In the genomic region with DNA sequence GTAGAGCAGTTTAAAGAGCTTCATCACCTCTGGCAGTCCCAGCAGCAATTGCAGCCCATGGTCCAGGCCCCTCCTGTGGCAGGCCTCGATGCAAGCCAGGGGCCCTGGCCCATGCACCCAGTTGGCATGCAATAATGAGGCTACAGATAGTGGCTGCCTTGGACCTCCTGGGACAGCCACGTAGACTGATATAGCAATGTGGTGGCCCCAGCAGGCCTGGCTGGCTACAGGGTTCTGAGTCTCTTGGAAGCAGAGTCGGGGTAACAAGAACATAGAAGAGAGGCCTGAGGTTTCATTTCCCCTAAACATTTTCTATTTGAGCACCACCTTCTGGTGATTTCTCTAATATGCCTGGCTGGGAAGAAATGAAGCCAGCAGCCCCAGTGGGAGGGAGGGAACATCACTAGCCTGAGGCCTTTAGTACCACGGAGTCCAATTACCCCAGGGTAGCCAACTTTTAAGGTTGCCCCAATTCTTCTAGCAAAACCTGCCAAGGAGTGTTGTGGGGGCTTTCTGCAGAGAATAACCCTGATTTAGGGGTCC, we compare ENCODE assay signal across 9 mouse cellular contexts. TPM values are rescaled to one million over a fixed set of nuclear protein-coding genes. Genes with fewer than 3 reads are reported as not detected.
DNase-seq lines count a peak whose midpoint lies in the region; TF ChIP-seq lines count a peak whose summit lies in the region.
"Had no signal": no experiment of that assay in that cellular context is flagged by ENCODE, and none has a peak within 500 bp of the region (broad histone marks: within the 10 kb centered on the region; RNA-seq: fewer than 3 reads in every experiment).

No protein-coding gene starts in this region.

- peaks cover 3% of the 10 kb centered on the region; the same call in 1 of the 2 replicates for H3K4me1 ChIP-seq in heart, embryonic 10.5 days
- peaks cover 26% of the 10 kb centered on the region for H3K4me1 ChIP-seq in bone marrow macrophage, adult 2 months (ENCODE audit: control insufficient read depth, insufficient read depth, low read length)

- H3K36me3 ChIP-seq in heart, embryonic 10.5 days, result peaks cover 70% of the 10 kb centered on the region
- peaks cover 14% of the 10 kb centered on the region for H3K36me3 ChIP-seq in myocyte (ENCODE audit: control insufficient read depth, insufficient read depth)

- no peak for TF ChIP-seq POLR2A in bone marrow macrophage, adult 2 months (IDR thresholded peaks at IDR 0.05; ENCODE audit: borderline replicate concordance, low read depth, low read length)
- TF ChIP-seq POLR2A in myocyte (IDR thresholded peaks at IDR 0.05; ENCODE audit: insufficient read length, low read depth), result no peak

- no peaks in the 10 kb centered on the region for H3K79me2 ChIP-seq in myocyte (ENCODE audit: control insufficient read depth, insufficient read depth)

- TF ChIP-seq CTCF in bone marrow macrophage, adult 2 months (IDR thresholded peaks at IDR 0.05; ENCODE audit: low read depth, low read length), result no peak

- no peak overlapping the region for H3K4me3 ChIP-seq in heart, embryonic 10.5 days
- no peak overlapping the region for H3K4me3 ChIP-seq in bone marrow macrophage, adult 2 months (ENCODE audit: insufficient read depth, low read length)
- no peak overlapping the region for H3K4me3 ChIP-seq in myocyte

- peak; percentile 54 to 60 for DNase-seq in heart, adult 18-20 months
- DNase-seq in heart, embryonic 10.5 days (ENCODE audit: low spot score), result no peak
- DNase-seq in lung, postnatal 36 days, result peak; percentile 52
- no peak for DNase-seq in lung, postnatal 10 days
- no peak for DNase-seq in adrenal gland, postnatal 4 days (ENCODE audit: low spot score in 2 of 2)
- DNase-seq in frontal cortex, postnatal 10 days (ENCODE audit: low spot score in 2 of 2), result no peak
- DNase-seq: kidney, postnatal 10 days had no signal

- H3ac ChIP-seq in myocyte (ENCODE audit: control insufficient read depth, insufficient read length), result no peak overlapping the region

- H3K27ac ChIP-seq in heart, embryonic 10.5 days, result no peak overlapping the region
- H3K27ac ChIP-seq in bone marrow macrophage, adult 2 months (ENCODE audit: insufficient read depth, low read depth, low read length), result peak overlapping the region; percentile 28; the same call in 1 of the 2 replicates

- no peak overlapping the region for H3K4me2 ChIP-seq in myocyte (ENCODE audit: low read depth)

- no peaks in the 10 kb centered on the region for H3K27me3 ChIP-seq in heart, embryonic 10.5 days (ENCODE audit: insufficient read depth, poor library complexity, severe bottlenecking)
- H3K27me3 ChIP-seq in myocyte (ENCODE audit: control insufficient read depth, insufficient read depth, insufficient read length), result no peaks in the 10 kb centered on the region

- WGBS in heart, embryonic 10.5 days, result 73% methylated on average over 4 of the region's 4 CpGs

- H3K9me3 ChIP-seq in heart, embryonic 10.5 days, result no peaks in the 10 kb centered on the region

TF ChIP-seq in myocyte, 11 proteins besides CTCF, POLR2A, EP300 and RAD21:
- TF ChIP-seq TCF12 (IDR thresholded peaks at IDR 0.05; ENCODE audit: insufficient read depth, poor library complexity, severe bottlenecking) (no peak), MAX (IDR thresholded peaks at IDR 0.05; ENCODE audit: low read depth) (no peak), E2F4 (IDR thresholded peaks at IDR 0.05; ENCODE audit: insufficient read depth) (no peak), MYOG (IDR thresholded peaks at IDR 0.05; ENCODE audit: control insufficient read depth in 1 of 3, insufficient read depth in 1 of 3, insufficient read length in 2 of 3, low read depth in 2 of 3) (no peak), POLR2AphosphoS2 (IDR thresholded peaks at IDR 0.05; ENCODE audit: insufficient read length, low read depth) (peak; percentile 30)

RNA-seq across cellular contexts. Expression of a gene that starts 10.3 kb away (rescaled TPM):
- total RNA-seq in heart, adult 18-20 months (2021), result 1 to 10 TPM; 2.8 to 4.3 TPM
- polyA plus RNA-seq in heart, embryonic 10.5 days (2016; fragmentation: Nextera tagmentation; extraction: Ambion mirVana), result 22.1 and 24.9 TPM in 2 replicates
- polyA plus RNA-seq in bone marrow macrophage, adult 2 months (2012; ENCODE audit: insufficient read depth, insufficient read length, missing spikeins), result 201 and 214 TPM in 2 replicates
- polyA plus RNA-seq in myocyte (2012; fragmentation: generic; extraction: Trizol), result 0.32 TPM
- total RNA-seq in adrenal gland, postnatal 4 days (2021), result 1 to 10 TPM; 4.5 to 4.7 TPM

RNA-seq across cellular contexts. Expression of a gene that starts 29.0 kb away (rescaled TPM):
- 1 to 10 TPM; 2.6 to 3.1 TPM for total RNA-seq in heart, adult 18-20 months (2021)
- polyA plus RNA-seq in heart, embryonic 10.5 days (2016; fragmentation: Nextera tagmentation; extraction: Ambion mirVana), result 13.8 and 23.3 TPM in 2 replicates
- polyA plus RNA-seq in bone marrow macrophage, adult 2 months (2012; ENCODE audit: insufficient read depth, insufficient read length, missing spikeins), result 0.28 and 0.40 TPM in 2 replicates
- 0.26 TPM for polyA plus RNA-seq in myocyte (2012; fragmentation: generic; extraction: Trizol)
- total RNA-seq in adrenal gland, postnatal 4 days (2021), result 10 to 100 TPM in 1 of 2 experiments, 1 to 10 TPM in 1; 9.0 to 14.2 TPM

Comparison
In these comparisons a context has a peak if more than half of its experiments do, and no peak if none do; other contexts are left out.
1. DNase-seq: peak in heart, adult 18-20 months (2 of 2) and lung, postnatal 36 days (single experiment); none in heart, embryonic 10.5 days (single experiment), lung, postnatal 10 days (single experiment), adrenal gland, postnatal 4 days (0 of 2) and frontal cortex, postnatal 10 days (0 of 2).
2. RNA of a gene that starts 10.3 kb away (polyA plus RNA-seq): 201 to 214 TPM in bone marrow macrophage, adult 2 months and 22.1 to 24.9 TPM in heart, embryonic 10.5 days; 0.32 TPM in myocyte (single experiment); every median in the first group is over 10 times any median in the second.
3. RNA of a gene that starts 29.0 kb away (polyA plus RNA-seq): 13.8 to 23.3 TPM in heart, embryonic 10.5 days; 0.28 to 0.40 TPM in bone marrow macrophage, adult 2 months and 0.26 TPM in myocyte (single experiment); every median in the first group is over 10 times any median in the second.